Comparison of ENCODE assay signal across 32 mouse cellular contexts in genomic region chr17:48608315-48608714, GRCm38 (mm10).
"Had no signal": no experiment of that assay in that cellular context is flagged by ENCODE, and none has a peak within 500 bp of the region (broad histone marks: within the 10 kb centered on the region; RNA-seq: fewer than 3 reads in every experiment).

No protein-coding gene starts in this region.

- ATAC-seq: liver, embryonic 12.5 days; liver, postnatal 0 days; lung, postnatal 0 days; midbrain, embryonic 13.5 days; midbrain, embryonic 15.5 days; midbrain, embryonic 16.5 days had no signal

- H3K4me2 ChIP-seq: limb, embryonic 12.5 days; limb, embryonic 13.5 days; limb, embryonic 15.5 days; liver, embryonic 11.5 days; liver, embryonic 12.5 days; liver, embryonic 13.5 days; liver, embryonic 15.5 days; lung, embryonic 14.5 days; lung, embryonic 15.5 days; midbrain, embryonic 11.5 days; midbrain, embryonic 12.5 days; midbrain, embryonic 13.5 days; midbrain, embryonic 15.5 days; neural tube, embryonic 12.5 days had no signal

- H3K9ac ChIP-seq: limb, embryonic 12.5 days; limb, embryonic 13.5 days; limb, embryonic 15.5 days; liver, embryonic 12.5 days; liver, embryonic 13.5 days; liver, embryonic 14.5 days; liver, embryonic 15.5 days; liver, postnatal 0 days; lung, embryonic 14.5 days; lung, embryonic 15.5 days; midbrain, embryonic 12.5 days; midbrain, embryonic 13.5 days; midbrain, embryonic 15.5 days; neural tube, embryonic 12.5 days had no signal

- H3K4me1 ChIP-seq: limb, embryonic 12.5 days; limb, embryonic 13.5 days; limb, embryonic 15.5 days; liver, embryonic 12.5 days; liver, embryonic 13.5 days; liver, embryonic 15.5 days; lung, embryonic 15.5 days; megakaryocyte, embryonic 14.5 days; midbrain, embryonic 13.5 days; midbrain, embryonic 15.5 days; neural tube, embryonic 12.5 days had no signal

- DNase-seq: left cerebral cortex, postnatal 4 days; liver; liver, embryonic 13.5 days; liver, postnatal 0 days; lung, adult 18-20 months; lung, adult 2 months; lung, embryonic 14.5 days; lung, postnatal 10 days; lung, postnatal 14 days; lung, postnatal 36 days; lung, postnatal 4 days; midbrain, embryonic 14.5 days had no signal

- H3K27ac ChIP-seq: limb, embryonic 10.5 days; limb, embryonic 12.5 days; limb, embryonic 13.5 days; limb, embryonic 15.5 days; liver, embryonic 12.5 days; liver, embryonic 13.5 days; liver, embryonic 14.5 days; liver, embryonic 15.5 days; lung, embryonic 15.5 days; macrophage; midbrain, embryonic 10.5 days; midbrain, embryonic 12.5 days; midbrain, embryonic 13.5 days; midbrain, embryonic 15.5 days; neural tube, embryonic 12.5 days had no signal

- H3K27me3 ChIP-seq: limb, embryonic 12.5 days; liver, embryonic 12.5 days; liver, embryonic 13.5 days; liver, embryonic 15.5 days; lung, embryonic 15.5 days; megakaryocyte, embryonic 14.5 days; midbrain, embryonic 12.5 days; midbrain, embryonic 13.5 days; midbrain, embryonic 15.5 days; neural tube, embryonic 12.5 days had no signal

- H3K9me3 ChIP-seq: limb, embryonic 10.5 days; limb, embryonic 12.5 days; limb, embryonic 13.5 days; limb, embryonic 15.5 days; liver, embryonic 12.5 days; liver, embryonic 13.5 days; liver, embryonic 15.5 days; lung, embryonic 15.5 days; midbrain, embryonic 10.5 days; midbrain, embryonic 12.5 days; midbrain, embryonic 13.5 days; midbrain, embryonic 15.5 days; neural tube, embryonic 12.5 days had no signal

- H3K36me3 ChIP-seq: limb, embryonic 10.5 days; limb, embryonic 12.5 days; limb, embryonic 13.5 days; limb, embryonic 15.5 days; liver, embryonic 12.5 days; liver, embryonic 13.5 days; liver, embryonic 15.5 days; lung, embryonic 15.5 days; midbrain, embryonic 10.5 days; midbrain, embryonic 12.5 days; midbrain, embryonic 13.5 days; midbrain, embryonic 15.5 days; neural tube, embryonic 12.5 days had no signal

- H3K4me3 ChIP-seq: limb, embryonic 10.5 days; limb, embryonic 12.5 days; limb, embryonic 13.5 days; limb, embryonic 15.5 days; liver, embryonic 12.5 days; liver, embryonic 13.5 days; liver, embryonic 15.5 days; lung, embryonic 15.5 days; megakaryocyte, embryonic 14.5 days; midbrain, embryonic 10.5 days; midbrain, embryonic 12.5 days; midbrain, embryonic 13.5 days; midbrain, embryonic 15.5 days; myocyte; neural tube, embryonic 12.5 days had no signal
